11 mouse cellular contexts compared by ENCODE assay signal in genomic region chr4:109433641-109434040, GRCm38 (mm10). TPM values are rescaled to one million over a fixed set of nuclear protein-coding genes. Genes with fewer than 3 reads are reported as not detected.
DNase-seq lines count a peak whose midpoint lies in the region; ATAC-seq and TF ChIP-seq lines count a peak whose summit lies in the region.
"Had no signal": no experiment of that assay in that cellular context is flagged by ENCODE, and none has a peak within 500 bp of the region (broad histone marks: within the 10 kb centered on the region; RNA-seq: fewer than 3 reads in every experiment).

No protein-coding gene starts in this region.

- TF ChIP-seq POLR2A in liver, adult 2 months (IDR thresholded peaks at IDR 0.05; ENCODE audit: extremely low read depth, insufficient read depth, low read length), result no peak
- no peak for TF ChIP-seq POLR2A in myocyte (IDR thresholded peaks at IDR 0.05; ENCODE audit: insufficient read length, low read depth)

- no peak for ATAC-seq in liver, embryonic 11.5 days (replicated peaks; ENCODE audit: low FRiP score)

- H3ac ChIP-seq in myocyte (ENCODE audit: control insufficient read depth, insufficient read length), result no peak overlapping the region

- H3K9me3 ChIP-seq in liver, embryonic 11.5 days (ENCODE audit: control insufficient read depth, low read length), result no peaks in the 10 kb centered on the region
- H3K9me3 ChIP-seq: neural tube, embryonic 15.5 days had no signal

- H3K4me2 ChIP-seq in liver, embryonic 11.5 days, result no peak overlapping the region
- H3K4me2 ChIP-seq in myocyte (ENCODE audit: low read depth), result peak overlapping the region; percentile 55
- H3K4me2 ChIP-seq: neural tube, embryonic 15.5 days had no signal

- no peaks in the 10 kb centered on the region for H3K79me2 ChIP-seq in liver, adult 2 months (ENCODE audit: control insufficient read depth, insufficient read depth, low read length)
- H3K79me2 ChIP-seq in myocyte (ENCODE audit: control insufficient read depth, insufficient read depth), result peaks cover 5% of the 10 kb centered on the region

- WGBS in liver, adult 2 months, result 28% methylated on average over 6 of the region's 6 CpGs
- WGBS in liver, embryonic 11.5 days, result 70% methylated on average over 6 of the region's 6 CpGs

- no peak overlapping the region for H3K9ac ChIP-seq in liver, adult 2 months (ENCODE audit: low read depth, low read length)
- no peak overlapping the region for H3K9ac ChIP-seq in liver, embryonic 11.5 days (ENCODE audit: low read depth, low read length)
- H3K9ac ChIP-seq: neural tube, embryonic 15.5 days had no signal

- peak; percentile 79 for DNase-seq in liver, adult 2 months (ENCODE audit: extremely low read depth, low read depth, low spot score)
- no peak for DNase-seq in liver, embryonic 11.5 days (ENCODE audit: low spot score)
- DNase-seq in cerebellum, postnatal 14 days, result peak; percentile 42 to 47
- DNase-seq in kidney, postnatal 25 days, result peak; percentile 48 to 74
- DNase-seq in urinary bladder, adult 2 months (ENCODE audit: low spot score), result no peak
- DNase-seq in left cerebral cortex, adult 18-20 months (ENCODE audit: low spot score in 2 of 2), result no peak
- DNase-seq in spleen, postnatal 4 days (ENCODE audit: low spot score in 2 of 2), result no peak
- DNase-seq: embryo, embryonic 11 days had no signal

- no peaks in the 10 kb centered on the region for H3K27me3 ChIP-seq in liver, adult 2 months (ENCODE audit: control insufficient read depth, insufficient read depth, low read length)
- no peaks in the 10 kb centered on the region for H3K27me3 ChIP-seq in liver, embryonic 11.5 days (replicated peaks; ENCODE audit: control insufficient read depth, insufficient read depth, low read length)
- H3K27me3 ChIP-seq in myocyte (ENCODE audit: control insufficient read depth, insufficient read depth, insufficient read length), result no peaks in the 10 kb centered on the region
- H3K27me3 ChIP-seq: neural tube, embryonic 15.5 days had no signal

- no peaks in the 10 kb centered on the region for H3K36me3 ChIP-seq in liver, adult 2 months (ENCODE audit: control insufficient read depth, insufficient read depth, low read length)
- H3K36me3 ChIP-seq in liver, embryonic 11.5 days (ENCODE audit: control insufficient read depth, insufficient read depth, low read length), result no peaks in the 10 kb centered on the region
- H3K36me3 ChIP-seq in myocyte (ENCODE audit: control insufficient read depth, insufficient read depth), result no peaks in the 10 kb centered on the region
- H3K36me3 ChIP-seq: neural tube, embryonic 15.5 days had no signal

- no peak overlapping the region for H3K4me3 ChIP-seq in liver, adult 2 months (ENCODE audit: insufficient read depth, low read depth, low read length)
- no peak overlapping the region for H3K4me3 ChIP-seq in liver, embryonic 11.5 days (ENCODE audit: low read depth, low read length)
- no peak overlapping the region for H3K4me3 ChIP-seq in myocyte
- H3K4me3 ChIP-seq: neural tube, embryonic 15.5 days had no signal

- H3K4me1 ChIP-seq in liver, adult 2 months (ENCODE audit: control insufficient read depth, insufficient read depth, low read length), result peaks cover 8% of the 10 kb centered on the region; the same call in 1 of the 2 replicates
- peaks cover 23% of the 10 kb centered on the region for H3K4me1 ChIP-seq in liver, embryonic 11.5 days (replicated peaks; ENCODE audit: control insufficient read depth, insufficient read depth, low read length)

- no peak; the same call in 1 of the 2 replicates for TF ChIP-seq CTCF in liver, adult 2 months (IDR thresholded peaks at IDR 0.05; ENCODE audit: low read depth, low read length)

- H3K27ac ChIP-seq in liver, adult 2 months (replicated peaks; ENCODE audit: insufficient read depth, low read depth, low read length), result no peak overlapping the region
- no peak overlapping the region for H3K27ac ChIP-seq in liver, embryonic 11.5 days (ENCODE audit: low read depth, low read length)
- H3K27ac ChIP-seq: kidney, postnatal 0 days; neural tube, embryonic 15.5 days had no signal

TF ChIP-seq in myocyte, 11 proteins besides CTCF, POLR2A, EP300 and RAD21:
- no peak for TF ChIP-seq MAX (IDR thresholded peaks at IDR 0.05; ENCODE audit: low read depth)
- peak; percentile 81 to 99 (median 89) for TF ChIP-seq MYOG (IDR thresholded peaks at IDR 0.05; ENCODE audit: control insufficient read depth in 1 of 3, insufficient read depth in 1 of 3, insufficient read length in 2 of 3, low read depth in 2 of 3)
- TF ChIP-seq USF1 (IDR thresholded peaks at IDR 0.05; ENCODE audit: low read depth), result no peak
- no peak for TF ChIP-seq CEBPB (IDR thresholded peaks at IDR 0.05; ENCODE audit: insufficient read depth, poor library complexity, severe bottlenecking)
- TF ChIP-seq MYOD1 (IDR thresholded peaks at IDR 0.05; ENCODE audit: control insufficient read depth in 1 of 3, insufficient read length in 2 of 3, low read depth in 2 of 3), result peak; percentile 57 to 92 (median 84)
- no peak for TF ChIP-seq E2F4 (IDR thresholded peaks at IDR 0.05; ENCODE audit: insufficient read depth)
- TF ChIP-seq SRF (IDR thresholded peaks at IDR 0.05; ENCODE audit: control insufficient read depth, insufficient read length, low read depth), result no peak
- no peak for TF ChIP-seq REST (IDR thresholded peaks at IDR 0.05; ENCODE audit: insufficient read depth, insufficient read length)
- peak; percentile 62 for TF ChIP-seq TCF3 (IDR thresholded peaks at IDR 0.05; ENCODE audit: insufficient read length, low read depth)
- TF ChIP-seq POLR2AphosphoS2 (IDR thresholded peaks at IDR 0.05; ENCODE audit: insufficient read length, low read depth), result peak; percentile 76
- peak; percentile 79 for TF ChIP-seq TCF12 (IDR thresholded peaks at IDR 0.05; ENCODE audit: insufficient read depth, poor library complexity, severe bottlenecking)

RNA-seq across cellular contexts. Expression of gene Ttc39a, which starts 27.2 kb away (rescaled TPM):
- total RNA-seq in liver, adult 2 months (2014; rRNA removed), result 1.4 and 1.7 TPM in 2 replicates
- polyA plus RNA-seq in liver, adult 2 months (2012; rRNA removed), result 1.1 and 2.5 TPM in 2 replicates
- polyA plus RNA-seq in liver, embryonic 11.5 days (2014; fragmentation: Nextera tagmentation; extraction: Ambion mirVana), result 10.9 and 12.0 TPM in 2 replicates
- 0.70 TPM for polyA plus RNA-seq in myocyte (2012; fragmentation: generic; extraction: Trizol)
- polyA plus RNA-seq in urinary bladder, adult 2 months (2012; rRNA removed), result 8.4 and 10.8 TPM in 2 replicates
- 1 to 10 TPM; 2.7 to 4.3 TPM for total RNA-seq in left cerebral cortex, adult 18-20 months (2021)

RNA-seq across cellular contexts. Expression of gene Rnf11, which starts 50.9 kb away (rescaled TPM):
- total RNA-seq in liver, adult 2 months (2014; rRNA removed), result 42.6 and 48.7 TPM in 2 replicates
- polyA plus RNA-seq in liver, adult 2 months (2012; rRNA removed), result 33.5 and 42.6 TPM in 2 replicates
- 25.0 and 25.2 TPM in 2 replicates for polyA plus RNA-seq in liver, embryonic 11.5 days (2014; fragmentation: Nextera tagmentation; extraction: Ambion mirVana)
- polyA plus RNA-seq in myocyte (2012; fragmentation: generic; extraction: Trizol), result 127 TPM
- 72.9 and 75.3 TPM in 2 replicates for polyA plus RNA-seq in urinary bladder, adult 2 months (2012; rRNA removed)
- 100 to 1,000 TPM; 222 to 227 TPM for total RNA-seq in left cerebral cortex, adult 18-20 months (2021)

Comparison
In these comparisons a context has a peak if more than half of its experiments do, and no peak if none do; other contexts are left out.
1. DNase-seq: peak in liver, adult 2 months (single experiment), cerebellum, postnatal 14 days (2 of 2) and kidney, postnatal 25 days (2 of 2); none in liver, embryonic 11.5 days (single experiment), urinary bladder, adult 2 months (single experiment), left cerebral cortex, adult 18-20 months (0 of 2) and spleen, postnatal 4 days (0 of 2).